ENCODE assay signal across 25 mouse cellular contexts in the genomic region with DNA sequence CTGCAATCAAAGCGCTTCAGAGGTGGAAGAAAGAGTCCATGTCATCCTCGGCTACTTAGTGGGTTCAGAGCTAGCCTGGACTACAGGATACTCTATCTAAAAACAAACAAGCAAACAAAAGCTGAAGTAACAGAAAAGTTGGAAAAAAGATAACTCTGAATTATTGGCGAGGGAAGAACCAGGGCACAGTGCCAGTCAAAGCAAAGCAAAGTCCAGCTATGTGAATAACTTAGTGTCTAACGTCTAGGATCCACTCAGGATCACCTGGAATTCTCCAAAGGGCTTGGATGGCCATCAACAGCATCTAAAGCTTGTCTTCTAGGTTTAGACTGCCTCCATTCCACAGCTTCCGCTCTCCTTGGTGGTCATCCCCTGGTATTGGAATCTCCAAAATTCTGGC. TPM values are rescaled to one million over a fixed set of nuclear protein-coding genes. Genes with fewer than 3 reads are reported as not detected.
"Had no signal": no experiment of that assay in that cellular context is flagged by ENCODE, and none has a peak within 500 bp of the region (broad histone marks: within the 10 kb centered on the region; RNA-seq: fewer than 3 reads in every experiment).

No protein-coding gene starts in this region.

- ATAC-seq: hindbrain, embryonic 16.5 days; inflammation-experienced regulatory T-cells, adult 6 months; intestine, embryonic 15.5 days; intestine, postnatal 0 days had no signal

- DNase-seq: gastrocnemius, adult 2 months; gastrocnemius, postnatal 10 days; gastrocnemius, postnatal 25 days; heart, adult 2 months; heart, postnatal 14 days; heart, postnatal 4 days; kidney, postnatal 4 days; liver; liver, embryonic 13.5 days had no signal

- H3K4me2 ChIP-seq: heart, embryonic 11.5 days; heart, embryonic 13.5 days; heart, embryonic 15.5 days; hindbrain, embryonic 12.5 days; hindbrain, embryonic 14.5 days; intestine, embryonic 15.5 days; limb, embryonic 12.5 days; liver, embryonic 13.5 days; liver, embryonic 15.5 days had no signal

- H3K9me3 ChIP-seq: heart, embryonic 13.5 days; heart, embryonic 15.5 days; hindbrain, embryonic 10.5 days; hindbrain, embryonic 12.5 days; intestine, embryonic 15.5 days; limb, embryonic 10.5 days; limb, embryonic 12.5 days; liver, embryonic 13.5 days; liver, embryonic 15.5 days had no signal

- H3K27me3 ChIP-seq: heart, embryonic 13.5 days; heart, embryonic 15.5 days; intestine, embryonic 15.5 days; limb, embryonic 12.5 days; liver, embryonic 13.5 days; liver, embryonic 15.5 days had no signal

- H3K4me1 ChIP-seq: intestine, embryonic 15.5 days had no signal

- H3K4me3 ChIP-seq: gastrocnemius, adult 2 months; heart, adult 2 months; heart, embryonic 13.5 days; heart, embryonic 15.5 days; hindbrain, embryonic 10.5 days; hindbrain, embryonic 12.5 days; intestine, embryonic 15.5 days; layer of hippocampus, adult 2 months; left cerebral cortex, adult 2 months; limb, embryonic 10.5 days; limb, embryonic 12.5 days; liver, embryonic 13.5 days; liver, embryonic 15.5 days had no signal

- H3K36me3 ChIP-seq: heart, embryonic 13.5 days; heart, embryonic 15.5 days; hindbrain, embryonic 10.5 days; hindbrain, embryonic 12.5 days; intestine, embryonic 15.5 days; limb, embryonic 10.5 days; limb, embryonic 12.5 days; liver, embryonic 13.5 days; liver, embryonic 15.5 days had no signal

- H3K27ac ChIP-seq: gastrocnemius, adult 2 months; heart, adult 2 months; heart, embryonic 13.5 days; heart, embryonic 15.5 days; hindbrain, embryonic 10.5 days; hindbrain, embryonic 12.5 days; hindbrain, embryonic 14.5 days; intestine, embryonic 15.5 days; kidney, postnatal 0 days; layer of hippocampus, adult 2 months; left cerebral cortex, adult 2 months; limb, embryonic 10.5 days; limb, embryonic 12.5 days; liver, embryonic 13.5 days; liver, embryonic 15.5 days had no signal

- H3K9ac ChIP-seq: heart, embryonic 13.5 days; heart, embryonic 15.5 days; hindbrain, embryonic 12.5 days; hindbrain, embryonic 14.5 days; intestine, embryonic 15.5 days; limb, embryonic 12.5 days; liver, embryonic 13.5 days; liver, embryonic 15.5 days had no signal

RNA-seq across cellular contexts. Expression of gene Tmem156, which starts 5.5 kb away (rescaled TPM):
- polyA plus RNA-seq: heart, adult 2 months; heart, embryonic 11.5 days; heart, embryonic 13.5 days; heart, embryonic 15.5 days; hindbrain, embryonic 10.5 days; hindbrain, embryonic 12.5 days; hindbrain, embryonic 14.5 days; hindbrain, embryonic 16.5 days; limb, embryonic 10.5 days; limb, embryonic 12.5 days had no signal
